Comparison of ENCODE assay signal across 12 mouse cellular contexts in genomic region chr7:83050011-83050410, GRCm38 (mm10).
"Had no signal": no experiment of that assay in that cellular context is flagged by ENCODE, and none has a peak within 500 bp of the region (broad histone marks: within the 10 kb centered on the region; RNA-seq: fewer than 3 reads in every experiment).

No protein-coding gene starts in this region.

- H3K27ac ChIP-seq: liver, embryonic 14.5 days; macrophage had no signal

- H3K9ac ChIP-seq: liver, embryonic 14.5 days; liver, postnatal 0 days; lung, embryonic 14.5 days had no signal

- DNase-seq: kidney, adult 18-20 months; kidney, adult 9 months; kidney, postnatal 14 days; kidney, postnatal 4 days; layer of hippocampus, adult 9-11 months; liver, postnatal 0 days; lung, embryonic 14.5 days; thymus, adult 18-20 months; thymus, postnatal 36 days had no signal

- ATAC-seq: liver, postnatal 0 days; lung, postnatal 0 days had no signal

- H3K4me2 ChIP-seq: lung, embryonic 14.5 days had no signal
